Mouse (Mus musculus) cerebellum, adult 18-20 months (tissue): ENCODE measurements around the gene Prrc2a.

Experiments
- DNase-seq, 2 experiments: peaks; one replicate each; pipeline ENCODE4 v3.0.0; 2021

Prrc2a gene

GRCm38 (mm10) chr17:35164568-35165450 is at the start of gene Prrc2a:
TSS of gene Prrc2a (minus strand) at chr17:35164897.
- DNase-seq = peak; percentile 98 to 99

GRCm38 (mm10) chr17:35213071-35213470 is 48.4 kb upstream of the Prrc2a start:
- DNase-seq = no peak

DNA sequence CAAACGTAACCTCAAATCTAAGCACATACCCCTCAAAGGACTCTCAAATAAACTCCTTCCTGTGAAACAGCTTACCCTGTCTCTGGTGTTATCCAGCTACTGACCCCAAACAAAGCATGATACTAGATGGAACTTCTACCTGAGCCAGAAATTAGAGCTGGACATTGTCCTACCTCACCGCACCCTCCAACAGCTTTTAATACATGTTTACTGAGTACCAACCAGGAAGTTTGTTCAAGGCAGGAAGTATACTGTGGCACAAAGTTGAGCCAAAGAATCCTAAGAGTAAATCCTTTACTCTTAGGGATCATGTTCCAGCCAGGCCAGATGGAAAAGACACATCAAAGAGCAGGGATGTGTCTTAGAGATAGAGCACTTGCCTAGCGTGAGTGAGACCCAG is 45.9 kb upstream of the Prrc2a start:
- no peak for DNase-seq

DNA sequence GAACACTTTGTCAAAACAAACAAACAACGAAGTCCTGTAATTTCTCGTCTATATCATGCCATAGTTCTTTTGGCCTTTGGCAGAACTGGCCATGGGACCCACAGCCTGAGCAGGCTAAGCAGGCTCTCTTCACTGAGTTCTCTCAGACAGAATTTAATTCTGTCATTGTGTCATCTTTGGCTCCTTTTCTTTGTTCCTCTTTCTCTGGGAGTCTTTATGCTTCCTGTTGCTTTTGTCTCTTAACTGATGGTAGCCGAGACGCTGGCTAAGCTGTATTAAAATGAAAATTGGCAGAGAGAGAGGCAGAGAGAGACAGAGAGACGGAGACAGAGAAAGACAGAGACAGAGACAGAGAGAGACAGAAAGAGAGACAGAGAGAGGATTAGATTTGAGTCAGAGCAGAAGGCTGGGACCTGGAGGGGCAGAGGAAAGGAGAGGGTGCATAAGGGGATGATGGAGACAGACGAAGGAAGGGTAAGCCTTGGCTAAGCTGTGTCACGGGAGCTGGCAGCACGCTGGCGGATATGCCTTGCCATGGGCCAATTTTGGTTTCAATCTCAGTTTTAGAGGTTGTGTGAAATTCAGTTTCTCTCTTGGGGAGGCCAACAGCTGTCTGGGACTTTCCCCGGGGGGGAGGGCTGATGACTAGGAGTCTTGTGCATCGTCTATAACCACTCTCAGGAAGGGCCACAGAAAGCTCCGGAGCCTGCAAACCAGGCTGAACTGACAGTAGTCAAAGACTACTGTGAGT is 45.3 kb upstream of the Prrc2a start:
- DNase-seq = no peak

DNA sequence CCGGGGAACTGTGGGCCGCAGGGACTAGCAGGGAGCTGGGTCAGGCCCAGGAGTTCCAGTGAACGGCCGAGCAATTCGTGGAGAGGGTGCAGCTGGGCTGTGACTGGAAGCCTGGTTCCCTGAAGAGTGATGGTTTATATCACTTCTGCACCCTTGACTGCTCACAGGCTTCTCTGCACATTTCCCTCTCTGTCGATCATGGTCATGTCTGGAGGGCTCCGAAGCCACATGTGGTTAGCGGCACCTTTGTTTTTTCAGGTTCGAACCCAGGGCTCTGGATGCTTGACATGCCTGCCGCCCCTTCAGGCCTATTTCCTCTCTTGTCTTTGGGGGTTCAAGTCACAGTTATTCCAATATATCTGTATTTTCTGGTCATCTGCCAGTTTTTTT is 40.7 kb upstream of the Prrc2a start:
- DNase-seq = no peak

DNA sequence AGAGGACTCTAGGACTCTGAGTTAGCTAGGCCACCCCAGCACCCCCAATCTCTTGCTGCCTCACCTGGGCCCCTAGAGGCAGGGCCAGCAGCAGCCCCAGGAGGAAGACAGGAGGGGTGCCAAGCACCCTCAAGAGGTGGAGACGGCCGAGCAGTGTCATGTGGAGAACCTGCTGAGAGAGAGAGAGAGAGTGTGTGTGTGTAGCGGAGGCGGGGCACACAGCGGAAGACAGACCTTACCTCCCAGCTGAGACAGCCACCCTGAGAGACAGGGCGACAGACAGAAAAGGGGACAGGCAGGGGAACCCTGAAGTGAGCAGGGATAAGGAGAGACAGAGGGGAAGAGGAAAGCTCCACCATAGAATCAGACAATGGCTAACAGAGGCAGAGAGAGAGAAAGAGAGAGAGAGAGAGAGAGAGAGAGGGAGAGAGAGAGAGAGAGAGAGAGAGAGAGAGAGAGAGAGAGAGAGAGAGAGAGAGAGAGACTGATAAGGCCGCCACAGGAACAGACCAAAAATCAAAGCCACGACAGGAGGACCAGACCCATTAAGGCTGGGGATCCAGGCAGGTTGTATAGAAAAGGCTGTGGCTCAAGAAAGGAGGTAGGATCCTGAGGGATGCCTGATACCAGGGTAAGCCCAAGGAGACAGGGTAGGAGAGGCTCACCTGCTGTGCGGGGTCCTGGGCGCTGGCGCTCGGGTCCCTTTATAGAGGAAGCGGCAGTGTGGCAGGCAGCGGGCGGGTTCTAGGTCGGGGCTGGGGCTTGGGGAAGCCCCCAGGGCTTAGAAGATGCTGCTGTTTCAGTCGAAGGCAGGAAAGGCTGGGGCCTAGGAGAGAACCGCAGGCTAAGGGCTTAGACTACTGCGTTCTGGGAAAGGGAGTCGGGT is 40.0 kb upstream of the Prrc2a start, which contains the start of gene Lta:
Gene Lta, minus strand, starts transcription at position 858 of the 886 bp plus-strand sequence.
- no peak for DNase-seq

- no peak for DNase-seq
These were observed 37.7 kb upstream of the Prrc2a start for GRCm38 (mm10) chr17:35202442-35202841.

GRCm38 (mm10) chr17:35201787-35202186 is 37.1 kb upstream of the Prrc2a start, which contains the start of gene Tnf:
TSS of gene Tnf (minus strand) at chr17:35202007.
- no peak for DNase-seq

- DNase-seq = no peak
These were observed 36.4 kb upstream of the Prrc2a start for GRCm38 (mm10) chr17:35201128-35201527.

GRCm38 (mm10) chr17:35200398-35200797 is 35.7 kb upstream of the Prrc2a start:
- no peak for DNase-seq

- DNase-seq = no peak
These were observed 34.2 kb upstream of the Prrc2a start for GRCm38 (mm10) chr17:35198946-35199345.

- no peak for DNase-seq
These were observed 33.3 kb upstream of the Prrc2a start for GRCm38 (mm10) chr17:35198029-35198428.

DNA sequence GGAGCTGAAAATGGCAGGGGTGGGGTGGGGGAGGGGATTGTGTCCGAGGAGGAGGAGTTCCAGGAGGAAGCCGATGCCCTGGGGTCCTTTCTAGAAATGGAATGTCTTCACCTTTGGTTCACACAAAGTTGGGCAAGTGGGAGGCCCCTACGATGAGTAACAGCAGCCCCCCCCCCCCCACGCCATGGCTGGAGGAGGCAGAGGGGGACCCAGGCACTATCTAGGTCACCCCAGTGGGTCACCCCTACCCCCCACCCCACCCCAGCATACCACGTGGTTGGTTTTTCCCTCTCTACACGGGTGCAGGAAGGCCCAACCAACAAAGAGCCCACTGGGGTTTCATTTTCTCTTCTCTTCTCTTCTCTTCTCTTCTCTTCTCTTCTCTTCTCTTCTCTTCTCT is 32.4 kb upstream of the Prrc2a start:
- DNase-seq = no peak

DNA sequence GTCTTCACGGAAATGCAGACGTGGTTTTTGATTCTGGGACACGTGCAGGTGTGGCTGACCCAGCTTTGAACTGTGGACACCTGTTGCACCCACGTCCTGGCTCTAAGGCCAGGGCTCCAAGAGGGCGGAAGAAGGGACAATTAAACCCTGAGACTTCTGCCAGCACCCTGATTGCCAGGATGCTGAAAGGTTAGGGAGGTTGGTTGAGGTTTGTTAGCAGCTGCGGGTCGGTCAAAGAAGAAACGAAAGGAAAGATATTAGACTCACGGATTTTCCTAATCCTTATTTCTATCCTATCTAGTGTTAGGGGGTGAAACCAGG is 31.6 kb upstream of the Prrc2a start:
- no peak for DNase-seq

GRCm38 (mm10) chr17:35195631-35196320 is 31.1 kb upstream of the Prrc2a start:
- peak; percentile 49 to 66 for DNase-seq

DNA sequence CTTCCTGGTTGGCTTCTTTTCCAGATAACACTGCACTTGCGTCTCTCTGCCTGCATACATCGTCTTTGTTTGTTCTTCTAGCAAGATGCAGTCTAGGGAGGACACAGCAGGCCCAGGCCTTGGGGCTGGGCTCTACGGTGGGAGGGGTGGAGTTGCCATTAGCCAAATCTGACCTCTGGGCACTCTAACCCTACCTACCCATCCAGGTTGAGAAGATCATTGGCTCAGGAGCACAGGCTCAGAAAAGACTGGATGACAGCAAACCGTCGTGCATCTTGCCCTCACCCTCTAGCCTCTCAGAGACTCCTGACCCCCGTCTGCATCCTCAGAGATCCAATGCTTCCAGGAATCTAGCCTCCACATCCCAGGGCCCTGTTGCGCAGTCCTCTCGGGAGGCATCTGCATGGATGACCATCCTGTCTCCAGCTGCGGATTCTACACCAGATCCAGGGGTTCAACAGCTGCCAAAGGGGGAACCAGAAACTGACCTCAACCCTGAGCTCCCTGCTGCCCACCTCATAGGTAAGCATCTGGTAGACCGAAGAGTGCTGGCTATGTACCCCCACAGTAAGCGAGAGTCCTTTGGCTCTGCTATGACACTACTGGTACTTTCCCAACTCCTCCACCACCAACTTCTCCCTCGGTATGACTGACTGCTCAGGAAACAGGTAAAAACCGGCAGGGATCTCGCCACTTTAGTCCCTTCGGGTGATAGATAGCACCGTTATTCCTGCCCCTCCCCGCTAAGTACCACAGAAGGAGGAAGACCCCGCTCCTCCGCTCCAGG is 30.3 kb upstream of the Prrc2a start:
- no peak for DNase-seq

GRCm38 (mm10) chr17:35193881-35194843 is 29.5 kb upstream of the Prrc2a start, which contains the start of gene Ltb:
TSS of gene Ltb (plus strand) at chr17:35194439.
- DNase-seq = no peak

GRCm38 (mm10) chr17:35192924-35193323 is 28.2 kb upstream of the Prrc2a start:
- no peak for DNase-seq

DNA sequence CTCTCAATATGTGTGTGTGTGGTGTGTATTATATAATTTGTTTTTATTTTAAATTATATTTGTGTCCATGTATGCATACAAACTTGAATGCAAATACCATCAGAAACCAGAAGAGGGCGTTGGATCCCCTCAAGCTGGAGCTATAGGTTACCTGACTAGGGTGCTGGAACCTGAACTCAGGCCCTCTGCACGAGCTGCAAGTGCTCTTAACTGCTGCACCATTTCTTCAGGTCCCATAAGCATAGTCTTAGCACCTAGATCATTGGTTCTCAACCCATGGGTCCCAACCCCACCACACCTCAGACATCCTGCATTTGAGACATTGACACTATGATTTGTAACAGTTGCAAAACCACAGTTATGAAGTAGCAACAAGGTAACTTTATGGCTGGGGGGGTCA is 27.0 kb upstream of the Prrc2a start:
- no peak for DNase-seq

GRCm38 (mm10) chr17:35190096-35190495 is 25.4 kb upstream of the Prrc2a start:
- DNase-seq = no peak
